Mouse (Mus musculus) heart, postnatal 0 days (tissue): ENCODE measurements around the gene Pdzd2.

ENCODE experiments used
- CTCF ChIP-seq: IDR thresholded peaks from 2 replicates; pipeline ENCODE4 v1.5.1; 2016; ENCODE audit warnings: antibody characterized with exemption, control low read depth, low read depth
- EP300 ChIP-seq: IDR thresholded peaks from 2 replicates; pipeline ENCODE4 v1.6.1; 2016; ENCODE audit warnings: antibody characterized with exemption, low read depth

- TF ChIP-seq CTCF: no peak
- TF ChIP-seq EP300: no peak
These were observed 22.8 kb downstream of the Pdzd2 start for GRCm38 (mm10) chr15:12716881-12717280.
